Mouse (Mus musculus) heart, embryonic 10.5 days (tissue): ENCODE measurements around the gene F7. TPM values are rescaled to one million over a fixed set of nuclear protein-coding genes. Genes with fewer than 3 reads are reported as not detected.
"Not testable (repeated sequence)": the region's sequence is repeated elsewhere in the genome, so short reads cannot be mapped to it uniquely, and the experiment has no call there.

Experiments
- DNase-seq: peaks from one replicate; pipeline ENCODE4 v3.0.0-alpha.2; 2017; ENCODE audit warnings: low spot score
- H3K27ac ChIP-seq: fragments of 300-500 bp; sonication (generic); 2 replicates; pipeline ENCODE4 v1.5.1; 2016; ENCODE audit warnings: mild to moderate bottlenecking
- H3K27me3 ChIP-seq: fragments of 300-500 bp; sonication (generic); 2 replicates; pipeline ENCODE4 v1.6.1; 2016; ENCODE audit warnings: mild to moderate bottlenecking; ENCODE audit not compliant: poor library complexity, insufficient read depth, severe bottlenecking
- H3K36me3 ChIP-seq: fragments of 300-500 bp; sonication (generic); 2 replicates; pipeline ENCODE4 v1.6.1; 2016; ENCODE audit warnings: mild to moderate bottlenecking, moderate library complexity
- H3K4me1 ChIP-seq: fragments of 300-500 bp; sonication (generic); 2 replicates; pipeline ENCODE4 v1.6.1; 2016; ENCODE audit warnings: mild to moderate bottlenecking
- H3K4me3 ChIP-seq: fragments of 300-500 bp; sonication (generic); 2 replicates; pipeline ENCODE4 v1.5.1; 2016; ENCODE audit warnings: mild to moderate bottlenecking, moderate library complexity
- H3K9me3 ChIP-seq: fragments of 300-500 bp; sonication (generic); 2 replicates; pipeline ENCODE4 v1.6.1; 2016; ENCODE audit warnings: mild to moderate bottlenecking, moderate library complexity
- WGBS: fragments of 180-500 bp; shearing (Covaris S2); methylation state at CpG from one replicate; pipeline ENCODE4 v1.1.7; 2016; 5-methylcytosine and 5-hydroxymethylcytosine counted together
- polyA plus RNA-seq: library from polyadenylated mRNA; unstranded; fragments of >200 nt; fragmentation: Nextera tagmentation; extraction: Ambion mirVana; gene quantifications from 2 replicates; pipeline ENCODE4 v1.2.1, GENCODE M21; 2016

F7 gene
- polyA plus RNA-seq, 1 experiment from 2014 or later: 1.0 TPM

GRCm38 (mm10) chr8:13037569-13037968 is 11.7 kb downstream of the F7 start:
- Histone ChIP-seq H3K4me1 (peaks cover 38% of the 10 kb centered on the region), H3K36me3 (no peaks in the 10 kb centered on the region), H3K9me3 (no peaks in the 10 kb centered on the region), H3K27me3 (no peaks in the 10 kb centered on the region), H3K27ac (peak overlapping the region; percentile 78), H3K4me3 (no peak overlapping the region)
- peak; percentile 82 for DNase-seq
- WGBS: 24% methylated on average over 5 of the region's 5 CpGs

- no peaks in the 10 kb centered on the region for H3K36me3 ChIP-seq
- H3K4me1 ChIP-seq: peaks cover 38% of the 10 kb centered on the region
- no peak for DNase-seq
- 78% methylated on average over 6 of the region's 6 CpGs for WGBS
- no peaks in the 10 kb centered on the region for H3K9me3 ChIP-seq
- no peak overlapping the region for H3K27ac ChIP-seq
- H3K27me3 ChIP-seq: no peaks in the 10 kb centered on the region
- H3K4me3 ChIP-seq: no peak overlapping the region
Measured at GRCm38 (mm10) chr8:13039054-13039453, 13.2 kb downstream of the F7 start.

GRCm38 (mm10) chr8:13041459-13041858 is 15.6 kb downstream of the F7 start:
- no peaks in the 10 kb centered on the region for H3K27me3 ChIP-seq
- 89% methylated on average over 4 of the region's 4 CpGs for WGBS
- H3K36me3 ChIP-seq: no peaks in the 10 kb centered on the region

GRCm38 (mm10) chr8:13047652-13048051 is 21.8 kb downstream of the F7 start:
- DNase-seq: no peak
- H3K4me1 ChIP-seq: no peaks in the 10 kb centered on the region
- no peak overlapping the region for H3K4me3 ChIP-seq
- no peak overlapping the region for H3K27ac ChIP-seq
- no peaks in the 10 kb centered on the region for H3K9me3 ChIP-seq
- H3K36me3 ChIP-seq: no peaks in the 10 kb centered on the region
- H3K27me3 ChIP-seq: peaks cover 6% of the 10 kb centered on the region; the same call in 1 of the 2 replicates
- 66% methylated on average over 5 of the region's 5 CpGs for WGBS

More at GRCm38 (mm10) chr8:13041459-13041858, 15.6 kb downstream of the F7 start:
- no peak for DNase-seq
- H3K4me3 ChIP-seq: no peak overlapping the region
- H3K27ac ChIP-seq: no peak overlapping the region
- no peaks in the 10 kb centered on the region for H3K9me3 ChIP-seq
- H3K4me1 ChIP-seq: peaks cover 28% of the 10 kb centered on the region

GRCm38 (mm10) chr8:13050550-13050949 is 24.7 kb downstream of the F7 start:
- H3K4me1 ChIP-seq: no peaks in the 10 kb centered on the region
- WGBS: 80% methylated on average over 10 of the region's 10 CpGs
- H3K27ac ChIP-seq: no peak overlapping the region
- no peaks in the 10 kb centered on the region for H3K9me3 ChIP-seq
- H3K27me3 ChIP-seq: peaks cover 6% of the 10 kb centered on the region; the same call in 1 of the 2 replicates
- H3K4me3 ChIP-seq: no peak overlapping the region
- no peak for DNase-seq
- H3K36me3 ChIP-seq: no peaks in the 10 kb centered on the region

- Histone ChIP-seq H3K4me3 (no peak overlapping the region), H3K9me3 (no peaks in the 10 kb centered on the region), H3K36me3 (no peaks in the 10 kb centered on the region), H3K4me1 (no peaks in the 10 kb centered on the region), H3K27me3 (no peaks in the 10 kb centered on the region), H3K27ac (no peak overlapping the region)
- DNase-seq: no peak
- WGBS: 86% methylated on average over 4 of the region's 4 CpGs
Measured at GRCm38 (mm10) chr8:13057351-13057750, 31.5 kb downstream of the F7 start.

GRCm38 (mm10) chr8:13060441-13061150 is 34.8 kb downstream of the F7 start, which contains the start of gene Proz:
Gene Proz (plus strand): TSS chr8:13060914.
- Histone ChIP-seq H3K9me3 (no peaks in the 10 kb centered on the region), H3K4me1 (no peaks in the 10 kb centered on the region), H3K4me3 (no peak within 1 kb of the TSS), H3K36me3 (no peaks in the 10 kb centered on the region), H3K27me3 (0 out of 2 replicates have a peak, but pooled peaks cover 4% of the 10 kb centered on the region), H3K27ac (no peak within 1 kb of the TSS)
- no peak for DNase-seq
- 71% methylated on average over 17 of the region's 17 CpGs for WGBS

- 73% methylated on average over 16 of the region's 16 CpGs for WGBS
- no peak for DNase-seq
Measured at GRCm38 (mm10) chr8:13063112-13063511, 37.3 kb downstream of the F7 start.

GRCm38 (mm10) chr8:13073255-13073654 is 47.4 kb downstream of the F7 start:
- Histone ChIP-seq H3K36me3 (peaks cover 56% of the 10 kb centered on the region), H3K4me3 (no peak overlapping the region), H3K9me3 (no peaks in the 10 kb centered on the region), H3K27me3 (no peaks in the 10 kb centered on the region), H3K27ac (no peak overlapping the region), H3K4me1 (no peaks in the 10 kb centered on the region)
- no peak for DNase-seq
- 92% methylated on average over 11 of the region's 11 CpGs for WGBS

More at GRCm38 (mm10) chr8:13063112-13063511, 37.3 kb downstream of the F7 start:
- H3K27me3 ChIP-seq: 0 out of 2 replicates have a peak, but pooled peaks cover 4% of the 10 kb centered on the region
- no peaks in the 10 kb centered on the region for H3K36me3 ChIP-seq
- H3K4me1 ChIP-seq: no peaks in the 10 kb centered on the region
- H3K4me3 ChIP-seq: no peak overlapping the region
- H3K9me3 ChIP-seq: no peaks in the 10 kb centered on the region
- no peak overlapping the region for H3K27ac ChIP-seq

GRCm38 (mm10) chr8:13075044-13075443 is 49.2 kb downstream of the F7 start:
- Histone ChIP-seq H3K36me3 (peaks cover 73% of the 10 kb centered on the region), H3K27me3 (no peaks in the 10 kb centered on the region), H3K9me3 (no peaks in the 10 kb centered on the region), H3K4me3 (no peak overlapping the region), H3K27ac (no peak overlapping the region), H3K4me1 (no peaks in the 10 kb centered on the region)
- 90% methylated on average over 8 of the region's 8 CpGs for WGBS
- no peak for DNase-seq

GRCm38 (mm10) chr8:13075579-13075978 is 49.7 kb downstream of the F7 start:
- H3K4me1 ChIP-seq, DNase-seq, H3K9me3 ChIP-seq, H3K4me3 ChIP-seq, H3K27me3 ChIP-seq, H3K27ac ChIP-seq: not testable (repeated sequence)
- WGBS: 100% methylated on average over 1 of the region's 1 CpGs
- peaks cover 79% of the 10 kb centered on the region for H3K36me3 ChIP-seq

GRCm38 (mm10) chr8:13077542-13077941 is 51.7 kb downstream of the F7 start:
- no peaks in the 10 kb centered on the region for H3K27me3 ChIP-seq
- H3K27ac ChIP-seq: no peak overlapping the region
- H3K4me3 ChIP-seq: no peak overlapping the region
- WGBS: 86% methylated on average over 7 of the region's 7 CpGs
- no peaks in the 10 kb centered on the region for H3K9me3 ChIP-seq
- H3K36me3 ChIP-seq: peaks cover 98% of the 10 kb centered on the region
- no peaks in the 10 kb centered on the region for H3K4me1 ChIP-seq
- DNase-seq: no peak
